Mouse (Mus musculus): Measurements from ENCODE around the gene Sapcd2. TPM values are rescaled to one million over a fixed set of nuclear protein-coding genes. Genes with fewer than 3 reads are reported as not detected.
A peak's percentile ranks its signal among the peaks of the same experiment; 100 is the strongest.

Sapcd2 gene
- polyA plus RNA-seq, 1 experiment from 2014 or later, result 21.1 TPM

DNA sequence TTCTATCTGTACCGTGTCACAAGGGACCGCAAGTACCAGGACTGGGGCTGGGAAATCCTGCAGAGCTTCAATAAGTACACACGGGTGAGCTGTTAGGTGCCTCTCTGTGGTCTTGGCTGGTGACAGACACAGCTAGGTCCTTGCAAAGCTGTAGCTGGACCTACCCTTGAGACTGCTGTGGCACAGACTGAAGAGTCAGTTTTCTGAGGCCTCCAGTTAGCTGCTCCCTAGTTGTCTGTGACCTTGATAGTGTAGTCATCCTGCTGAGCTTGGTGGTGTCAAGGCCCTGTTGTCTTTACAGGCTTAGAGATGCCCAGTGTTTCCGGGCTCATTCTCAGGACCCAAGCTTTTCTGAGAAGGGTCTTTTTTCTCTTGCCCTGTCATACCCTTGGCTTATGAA, 22.6 kb upstream of the Sapcd2 start:
- Histone ChIP-seq H3K9ac (ENCODE audit: low read length) (no peak overlapping the region), H3K27ac (ENCODE audit: low read length) (no peak overlapping the region), H3K4me3 (ENCODE audit: low read length) (no peak overlapping the region), H3K27me3 (ENCODE audit: control insufficient read depth, insufficient read depth, low read length) (no peaks in the 10 kb centered on the region), H3K9me3 (replicated peaks; ENCODE audit: control insufficient read depth, low read length) (no peaks in the 10 kb centered on the region), H3K4me1 (ENCODE audit: control insufficient read depth, insufficient read depth, low read length) (no peaks in the 10 kb centered on the region), H3K36me3 (ENCODE audit: control insufficient read depth, insufficient read depth) (peaks cover 52% of the 10 kb centered on the region), H3K4me2 (ENCODE audit: low read depth, low read length) (no peak overlapping the region)
- WGBS, result 94% methylated on average over 4 of the region's 4 CpGs
- ATAC-seq (replicated peaks; ENCODE audit: extremely low read depth, insufficient read depth, low FRiP score), result no peak

DNA sequence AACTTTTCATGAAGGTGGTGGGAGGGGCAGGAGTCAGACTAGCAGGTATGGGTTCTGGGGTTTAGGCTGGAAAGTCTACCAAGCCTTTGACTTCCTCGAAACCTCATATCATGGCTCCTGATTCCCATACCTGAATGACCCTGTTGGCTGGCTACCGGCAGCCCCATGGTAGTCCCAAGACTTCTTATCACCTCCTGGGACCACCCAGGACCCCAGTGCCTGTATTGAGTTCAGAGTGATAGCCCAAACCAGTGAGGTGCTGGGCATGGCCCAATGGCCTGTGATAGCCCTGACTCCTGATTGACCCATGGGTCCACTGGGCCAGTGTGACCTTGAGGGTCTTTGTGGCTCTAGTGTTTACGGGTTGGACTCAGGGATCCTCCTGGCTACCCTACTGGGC, 21.4 kb upstream of the Sapcd2 start:
- Histone ChIP-seq H3K4me2 (ENCODE audit: low read depth, low read length) (no peak overlapping the region), H3K4me3 (ENCODE audit: low read length) (no peak overlapping the region), H3K9ac (ENCODE audit: low read length) (no peak overlapping the region), H3K36me3 (ENCODE audit: control insufficient read depth, insufficient read depth) (peaks cover 41% of the 10 kb centered on the region), H3K4me1 (ENCODE audit: control insufficient read depth, insufficient read depth, low read length) (peaks cover under 1% of the 10 kb centered on the region; the same call in 1 of the 2 replicates), H3K27ac (ENCODE audit: low read length) (no peak overlapping the region), H3K9me3 (replicated peaks; ENCODE audit: control insufficient read depth, low read length) (no peaks in the 10 kb centered on the region), H3K27me3 (ENCODE audit: control insufficient read depth, insufficient read depth, low read length) (no peaks in the 10 kb centered on the region)
- no peak for ATAC-seq (replicated peaks; ENCODE audit: extremely low read depth, insufficient read depth, low FRiP score)
- 96% methylated on average over 3 of the region's 3 CpGs for WGBS

DNA sequence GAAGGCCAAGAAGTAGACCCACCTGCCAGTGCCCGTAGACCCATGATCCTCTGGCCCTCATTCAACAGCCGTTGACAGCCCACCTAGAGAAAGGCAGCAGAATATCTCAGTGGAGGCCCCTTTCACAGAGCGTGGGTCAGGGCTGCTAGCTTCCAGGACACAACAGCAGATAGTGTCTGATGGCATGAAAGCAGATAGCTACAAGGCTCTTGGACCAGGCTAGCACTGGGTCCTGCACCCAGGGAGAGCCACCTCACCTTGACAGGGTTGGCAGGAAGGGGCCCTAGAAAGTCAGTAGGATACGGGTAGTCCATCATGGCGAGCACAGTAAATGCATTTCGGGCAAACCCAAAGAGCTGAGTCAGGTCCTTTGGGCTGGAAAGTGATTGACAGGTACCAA, 17.9 kb upstream of the Sapcd2 start:
- H3K27me3 ChIP-seq (ENCODE audit: control insufficient read depth, insufficient read depth, low read length), result no peaks in the 10 kb centered on the region
- peaks cover 8% of the 10 kb centered on the region for H3K4me1 ChIP-seq (ENCODE audit: control insufficient read depth, insufficient read depth, low read length)
- 81% methylated on average over 6 of the region's 6 CpGs for WGBS
- H3K9ac ChIP-seq (ENCODE audit: low read length), result no peak overlapping the region
- H3K36me3 ChIP-seq (ENCODE audit: control insufficient read depth, insufficient read depth), result peaks cover 20% of the 10 kb centered on the region
- H3K4me2 ChIP-seq (ENCODE audit: low read depth, low read length), result no peak overlapping the region
- no peak overlapping the region for H3K4me3 ChIP-seq (ENCODE audit: low read length)
- no peaks in the 10 kb centered on the region for H3K9me3 ChIP-seq (replicated peaks; ENCODE audit: control insufficient read depth, low read length)
- ATAC-seq (replicated peaks; ENCODE audit: extremely low read depth, insufficient read depth, low FRiP score), result no peak
- no peak overlapping the region for H3K27ac ChIP-seq (ENCODE audit: low read length)

DNA sequence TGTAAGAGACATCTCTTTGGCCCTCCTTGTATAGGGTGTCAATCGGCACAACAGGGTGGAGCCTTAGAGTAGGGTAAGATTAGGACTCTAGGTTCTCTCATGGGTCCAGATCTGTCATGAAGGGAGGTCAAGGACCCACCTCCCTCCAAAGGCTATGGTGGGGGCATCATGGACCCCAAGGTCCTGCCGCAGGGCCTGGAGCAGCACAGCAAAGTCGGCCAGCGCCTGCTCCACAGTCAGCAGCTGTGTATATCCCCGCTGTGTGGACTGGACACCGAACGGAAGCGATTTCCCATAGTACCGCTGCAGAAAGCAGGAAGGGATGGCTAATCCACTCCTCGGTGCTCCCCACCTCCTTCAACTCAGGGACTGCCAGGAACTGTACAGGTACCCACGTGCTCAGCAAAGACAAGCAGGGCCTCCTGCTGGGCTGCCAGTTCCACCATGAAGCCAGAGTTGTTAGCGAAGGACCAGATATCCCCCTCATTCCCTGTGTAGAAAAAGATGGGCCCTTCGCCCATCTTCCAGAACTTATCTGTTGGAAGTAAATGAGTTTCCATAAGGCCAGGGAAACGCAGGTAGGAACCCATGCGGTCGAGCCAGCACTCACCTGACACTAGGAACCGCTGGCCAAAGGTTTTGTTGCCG, 16.6 kb upstream of the Sapcd2 start:
- no peaks in the 10 kb centered on the region for H3K9me3 ChIP-seq (replicated peaks; ENCODE audit: control insufficient read depth, low read length)
- peaks cover 7% of the 10 kb centered on the region for H3K36me3 ChIP-seq (ENCODE audit: control insufficient read depth, insufficient read depth)
- 30% methylated on average over 18 of the region's 18 CpGs for WGBS
- ATAC-seq (replicated peaks; ENCODE audit: extremely low read depth, insufficient read depth, low FRiP score), result no peak
- peak overlapping the region; percentile 58 for H3K4me3 ChIP-seq (ENCODE audit: low read length)
- H3K9ac ChIP-seq (ENCODE audit: low read length), result peak overlapping the region; percentile 56
- peak overlapping the region; percentile 89 for H3K4me2 ChIP-seq (ENCODE audit: low read depth, low read length)
- H3K4me1 ChIP-seq (ENCODE audit: control insufficient read depth, insufficient read depth, low read length), result peaks cover 8% of the 10 kb centered on the region
- no peak overlapping the region for H3K27ac ChIP-seq (ENCODE audit: low read length)
- no peaks in the 10 kb centered on the region for H3K27me3 ChIP-seq (ENCODE audit: control insufficient read depth, insufficient read depth, low read length)

DNA sequence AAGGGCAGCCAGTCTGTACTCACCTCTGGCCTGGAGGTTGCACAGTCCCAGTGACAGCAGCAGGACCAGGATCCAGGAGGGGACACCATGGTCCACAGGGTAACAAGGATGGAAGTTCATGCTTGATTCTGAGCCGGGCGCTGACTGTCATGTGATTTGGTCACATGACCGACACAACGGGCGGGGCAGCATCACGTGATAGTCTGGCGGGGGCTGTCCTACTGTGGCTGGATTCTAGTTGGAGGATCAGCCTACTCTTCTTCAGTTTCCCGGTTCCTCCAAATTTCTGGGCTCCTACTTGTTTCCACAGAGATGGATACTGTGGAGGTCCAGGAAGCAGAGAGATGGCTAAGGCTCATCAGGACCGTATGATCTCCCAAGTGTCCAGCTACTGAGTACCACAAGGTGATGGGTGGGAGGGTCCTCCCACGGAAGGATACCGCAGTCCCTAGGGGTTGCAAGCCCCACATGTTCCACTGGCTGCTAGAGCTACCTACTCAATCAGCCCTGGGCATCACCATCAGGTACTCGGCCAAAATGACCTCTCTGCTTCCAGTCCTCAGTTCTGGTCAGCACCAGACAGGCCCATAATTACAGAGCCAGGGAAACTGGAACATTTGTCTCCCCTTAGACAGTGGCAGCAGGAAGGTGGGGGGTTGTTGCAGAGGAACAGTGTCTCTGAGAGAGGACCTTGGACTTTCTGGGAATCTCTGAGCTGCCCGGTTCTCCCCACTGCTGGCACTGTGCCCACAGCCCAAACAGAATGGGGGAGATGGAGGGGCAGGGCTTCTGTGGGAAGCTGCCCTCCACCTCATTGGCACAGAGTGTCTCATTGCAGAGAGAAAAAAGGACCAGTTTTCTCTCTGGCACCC, 15.7 kb upstream of the Sapcd2 start, which contains the start of gene Dpp7:
Gene Dpp7 (minus strand): TSS at position 152 of the 872 bp plus-strand sequence.
- Histone ChIP-seq H3K4me2 (ENCODE audit: low read depth, low read length) (peak within 1 kb of the TSS; percentile 89), H3K4me3 (ENCODE audit: low read length) (peak within 1 kb of the TSS; percentile 58), H3K9ac (ENCODE audit: low read length) (peak within 1 kb of the TSS; percentile 56), H3K36me3 (ENCODE audit: control insufficient read depth, insufficient read depth) (peaks cover 6% of the 10 kb centered on the region; the same call in 1 of the 2 replicates), H3K9me3 (replicated peaks; ENCODE audit: control insufficient read depth, low read length) (no peaks in the 10 kb centered on the region), H3K4me1 (ENCODE audit: control insufficient read depth, insufficient read depth, low read length) (peaks cover 8% of the 10 kb centered on the region), H3K27ac (ENCODE audit: low read length) (no peak within 1 kb of the TSS), H3K27me3 (ENCODE audit: control insufficient read depth, insufficient read depth, low read length) (no peaks in the 10 kb centered on the region)
- 3% methylated on average over 13 of the region's 13 CpGs for WGBS
- peak; percentile 70 for ATAC-seq (replicated peaks; ENCODE audit: extremely low read depth, insufficient read depth, low FRiP score)

DNA sequence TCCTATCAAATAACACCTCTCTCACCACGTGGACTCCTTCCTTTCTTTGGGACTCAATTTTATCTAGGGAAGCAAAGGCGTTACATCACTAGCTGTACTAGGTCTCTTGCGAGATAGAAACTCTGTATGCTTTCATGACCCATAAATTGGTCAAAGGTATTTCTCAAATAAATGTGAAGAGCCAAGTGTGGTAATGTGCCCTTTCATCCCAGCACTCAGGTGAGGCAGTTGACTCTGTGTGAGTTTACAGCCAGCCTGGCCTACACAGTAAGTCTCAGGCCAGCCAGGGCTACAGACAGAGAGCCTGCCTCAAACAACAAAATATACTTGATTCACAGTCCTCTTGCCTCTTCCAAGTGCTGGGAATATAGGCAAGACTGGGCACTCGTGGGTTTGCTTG, 12.3 kb upstream of the Sapcd2 start:
- Histone ChIP-seq H3K9ac (ENCODE audit: low read length) (no peak overlapping the region), H3K27me3 (ENCODE audit: control insufficient read depth, insufficient read depth, low read length) (no peaks in the 10 kb centered on the region), H3K27ac (ENCODE audit: low read length) (no peak overlapping the region), H3K4me2 (ENCODE audit: low read depth, low read length) (no peak overlapping the region), H3K36me3 (ENCODE audit: control insufficient read depth, insufficient read depth) (no peaks in the 10 kb centered on the region; the same call in 1 of the 2 replicates), H3K9me3 (replicated peaks; ENCODE audit: control insufficient read depth, low read length) (no peaks in the 10 kb centered on the region), H3K4me3 (ENCODE audit: low read length) (no peak overlapping the region), H3K4me1 (ENCODE audit: control insufficient read depth, insufficient read depth, low read length) (peaks cover 10% of the 10 kb centered on the region)
- no peak for ATAC-seq (replicated peaks; ENCODE audit: extremely low read depth, insufficient read depth, low FRiP score)
- 74% methylated on average over 4 of the region's 4 CpGs for WGBS

DNA sequence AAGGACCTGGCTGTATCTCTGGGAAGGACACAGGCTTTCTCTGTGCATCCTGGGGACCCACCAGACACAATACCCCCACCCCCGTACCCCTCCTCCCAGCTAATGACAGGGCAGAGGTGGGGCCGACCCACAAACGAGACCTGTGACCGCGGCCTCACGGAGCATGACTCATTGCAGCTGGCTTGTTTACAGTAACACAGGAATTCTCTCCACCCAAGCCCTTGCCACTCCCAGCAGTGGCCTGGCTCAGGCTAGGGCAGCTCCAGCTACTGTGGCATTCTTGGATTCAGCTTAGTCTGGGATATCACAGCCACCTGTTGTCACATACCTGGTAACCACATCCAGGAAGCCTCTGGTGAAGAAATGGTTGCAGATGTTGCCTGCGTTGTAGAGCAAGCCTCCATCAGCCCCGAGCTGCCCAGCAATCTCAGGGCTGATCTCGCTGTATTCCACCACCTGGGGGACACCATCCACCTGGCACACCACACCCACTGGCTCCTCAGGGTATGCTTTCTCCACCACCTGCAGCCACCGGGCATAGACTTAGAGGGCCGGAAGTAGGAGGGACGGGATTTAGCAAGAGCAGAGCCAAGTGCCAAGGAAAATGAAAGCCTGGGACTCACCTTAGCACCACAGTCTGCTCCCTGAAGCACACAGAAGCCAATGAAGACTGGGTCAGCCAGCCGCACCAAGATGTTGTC, 8.5 kb upstream of the Sapcd2 start:
- Histone ChIP-seq H3K9ac (ENCODE audit: low read length) (no peak overlapping the region), H3K4me2 (ENCODE audit: low read depth, low read length) (no peak overlapping the region), H3K36me3 (ENCODE audit: control insufficient read depth, insufficient read depth) (no peaks in the 10 kb centered on the region; the same call in 1 of the 2 replicates), H3K27ac (ENCODE audit: low read length) (no peak overlapping the region), H3K4me1 (ENCODE audit: control insufficient read depth, insufficient read depth, low read length) (peaks cover 4% of the 10 kb centered on the region; the same call in 1 of the 2 replicates), H3K9me3 (replicated peaks; ENCODE audit: control insufficient read depth, low read length) (no peaks in the 10 kb centered on the region), H3K27me3 (ENCODE audit: control insufficient read depth, insufficient read depth, low read length) (peaks cover 3% of the 10 kb centered on the region; the same call in 1 of the 2 replicates), H3K4me3 (ENCODE audit: low read length) (no peak overlapping the region)
- ATAC-seq (replicated peaks; ENCODE audit: extremely low read depth, insufficient read depth, low FRiP score), result no peak
- WGBS, result 57% methylated on average over 13 of the region's 13 CpGs

DNA sequence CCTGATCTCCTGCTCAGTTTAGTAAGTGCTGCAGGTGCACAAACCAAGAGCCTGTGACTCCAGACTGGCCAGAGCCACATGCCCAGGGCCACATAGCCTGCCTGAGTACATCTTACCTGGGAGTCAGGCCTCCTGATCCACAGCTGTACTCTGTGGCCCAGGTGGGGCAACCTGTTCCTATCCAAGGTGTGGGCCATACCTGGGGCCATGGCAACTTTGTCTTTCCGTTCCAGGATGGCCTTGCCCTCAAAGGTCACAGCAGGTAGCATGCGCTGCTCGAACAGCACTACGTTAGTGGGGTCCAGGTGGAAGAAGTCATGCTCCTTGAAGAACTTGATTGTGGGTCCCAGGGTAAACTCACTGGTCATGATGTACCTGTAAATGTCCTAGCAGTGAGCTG, 7.8 kb upstream of the Sapcd2 start:
- 95% methylated on average over 4 of the region's 4 CpGs for WGBS
- no peak overlapping the region for H3K4me3 ChIP-seq (ENCODE audit: low read length)
- ATAC-seq (replicated peaks; ENCODE audit: extremely low read depth, insufficient read depth, low FRiP score), result no peak
- H3K9ac ChIP-seq (ENCODE audit: low read length), result no peak overlapping the region
- peaks cover 4% of the 10 kb centered on the region; the same call in 1 of the 2 replicates for H3K4me1 ChIP-seq (ENCODE audit: control insufficient read depth, insufficient read depth, low read length)
- peak overlapping the region; percentile 87 for H3K4me2 ChIP-seq (ENCODE audit: low read depth, low read length)
- peaks cover 4% of the 10 kb centered on the region for H3K27me3 ChIP-seq (ENCODE audit: control insufficient read depth, insufficient read depth, low read length)
- no peak overlapping the region for H3K27ac ChIP-seq (ENCODE audit: low read length)
- H3K36me3 ChIP-seq (ENCODE audit: control insufficient read depth, insufficient read depth), result no peaks in the 10 kb centered on the region; the same call in 1 of the 2 replicates
- H3K9me3 ChIP-seq (replicated peaks; ENCODE audit: control insufficient read depth, low read length), result no peaks in the 10 kb centered on the region

Measured in heart, embryonic 16.5 days (tissue).